Mouse (Mus musculus): ENCODE data around the gene Prnd. TPM values are rescaled to one million over a fixed set of nuclear protein-coding genes. Genes with fewer than 3 reads are reported as not detected.

Gene Prnd
- polyA plus RNA-seq, 1 experiment from 2014 or later = 3.6 TPM

GRCm38 (mm10) chr2:131912526-131913258 lies 38.0 kb upstream of the Prnd start:
- peaks cover 3% of the 10 kb centered on the region; the same call in 1 of the 2 replicates for H3K36me3 ChIP-seq
- no peak for DNase-seq (ENCODE audit: low spot score)
- H3K4me1 ChIP-seq = peaks cover 13% of the 10 kb centered on the region
- no peak overlapping the region for H3K27ac ChIP-seq (replicated peaks)
- H3K27me3 ChIP-seq (ENCODE audit: low read depth, poor library complexity, severe bottlenecking) = peaks cover 28% of the 10 kb centered on the region
- WGBS = 87% methylated on average over 8 of the region's 8 CpGs
- H3K9me3 ChIP-seq (replicated peaks) = no peaks in the 10 kb centered on the region
- H3K4me3 ChIP-seq = no peak overlapping the region

- DNase-seq (ENCODE audit: low spot score) = no peak
- no peak overlapping the region for H3K4me3 ChIP-seq
- no peaks in the 10 kb centered on the region for H3K9me3 ChIP-seq (replicated peaks)
- peaks cover 9% of the 10 kb centered on the region for H3K36me3 ChIP-seq
- no peak overlapping the region for H3K27ac ChIP-seq (replicated peaks)
- peaks cover 16% of the 10 kb centered on the region for H3K4me1 ChIP-seq
- 79% methylated on average over 7 of the region's 7 CpGs for WGBS
- no peaks in the 10 kb centered on the region for H3K27me3 ChIP-seq (ENCODE audit: low read depth, poor library complexity, severe bottlenecking)
Observed at GRCm38 (mm10) chr2:131932275-131932902, 18.3 kb upstream of the Prnd start.

DNA sequence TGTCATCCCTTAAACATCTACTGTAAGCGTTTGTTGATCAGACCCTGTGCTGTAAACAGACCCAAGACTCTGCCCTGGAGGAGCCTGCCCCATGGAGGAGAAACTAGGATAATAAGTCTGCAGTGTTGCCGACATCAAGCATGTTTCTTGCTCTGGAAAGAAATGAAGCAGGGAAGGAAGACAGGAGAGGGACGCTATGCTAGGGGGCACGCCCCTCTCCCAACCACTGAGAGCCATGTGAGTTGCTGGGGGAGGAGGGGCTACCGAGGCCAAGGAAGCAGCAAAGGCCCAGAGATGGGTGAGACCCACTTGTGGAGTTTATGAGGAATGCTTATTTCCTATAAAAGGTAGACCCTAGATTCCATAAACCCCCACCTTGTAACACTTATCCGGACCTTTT lies 17.6 kb upstream of the Prnd start:
- no peak overlapping the region for H3K27ac ChIP-seq (replicated peaks)
- no peak overlapping the region for H3K4me3 ChIP-seq
- peaks cover 16% of the 10 kb centered on the region for H3K4me1 ChIP-seq
- H3K9me3 ChIP-seq (replicated peaks) = no peaks in the 10 kb centered on the region
- H3K27me3 ChIP-seq (ENCODE audit: low read depth, poor library complexity, severe bottlenecking) = no peaks in the 10 kb centered on the region
- peaks cover 9% of the 10 kb centered on the region for H3K36me3 ChIP-seq
- 37% methylated on average over 6 of the region's 6 CpGs for WGBS
- no peak for DNase-seq (ENCODE audit: low spot score)

DNA sequence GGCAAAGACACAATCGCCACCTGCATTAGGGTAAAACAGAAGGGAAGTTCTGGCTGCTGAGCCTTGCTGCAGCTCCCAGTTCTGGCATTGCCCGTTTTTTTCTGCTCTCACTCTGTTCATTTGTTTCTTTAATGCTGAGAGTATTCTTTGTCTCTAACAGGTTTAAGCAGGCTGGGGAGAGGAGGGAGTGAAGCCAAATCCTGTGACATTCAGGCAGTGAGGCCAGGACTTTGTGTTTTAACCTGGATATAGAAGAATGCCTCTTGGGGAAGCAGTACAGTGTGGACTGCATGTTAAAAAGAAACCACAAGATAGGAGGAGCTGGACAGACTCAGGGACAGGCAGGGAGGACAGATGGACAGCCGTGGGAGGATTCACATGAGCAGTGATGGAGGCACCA lies 17.1 kb upstream of the Prnd start:
- H3K36me3 ChIP-seq = peaks cover 9% of the 10 kb centered on the region
- no peaks in the 10 kb centered on the region for H3K27me3 ChIP-seq (ENCODE audit: low read depth, poor library complexity, severe bottlenecking)
- no peaks in the 10 kb centered on the region for H3K9me3 ChIP-seq (replicated peaks)
- no peak overlapping the region for H3K4me3 ChIP-seq
- DNase-seq (ENCODE audit: low spot score) = no peak
- WGBS = 52% methylated on average over 3 of the region's 3 CpGs
- H3K4me1 ChIP-seq = peaks cover 16% of the 10 kb centered on the region
- no peak overlapping the region for H3K27ac ChIP-seq (replicated peaks)

DNA sequence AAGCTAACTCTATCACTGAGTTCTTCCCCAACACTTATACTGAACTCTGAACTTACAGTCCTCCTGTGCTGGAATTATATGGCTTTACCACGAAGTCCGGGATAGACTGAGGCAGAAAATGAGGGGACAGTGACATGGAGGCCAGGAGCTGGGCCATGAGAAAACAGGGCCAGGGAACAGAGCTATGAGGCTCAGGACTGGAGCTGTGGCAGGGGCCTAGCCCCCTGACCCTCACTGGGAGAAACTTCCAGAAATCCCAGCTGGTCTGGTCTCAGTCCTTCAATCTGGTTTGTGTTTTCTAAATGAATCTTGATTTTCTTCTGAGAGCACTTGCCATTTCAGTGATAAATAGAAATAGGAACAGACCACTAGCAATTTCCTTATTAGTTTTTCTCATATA lies 16.4 kb upstream of the Prnd start:
- H3K27ac ChIP-seq (replicated peaks) = no peak overlapping the region
- H3K36me3 ChIP-seq = peaks cover 9% of the 10 kb centered on the region
- H3K27me3 ChIP-seq (ENCODE audit: low read depth, poor library complexity, severe bottlenecking) = no peaks in the 10 kb centered on the region
- no peak overlapping the region for H3K4me3 ChIP-seq
- H3K4me1 ChIP-seq = peaks cover 16% of the 10 kb centered on the region
- 94% methylated on average over 2 of the region's 2 CpGs for WGBS
- DNase-seq (ENCODE audit: low spot score) = no peak
- H3K9me3 ChIP-seq (replicated peaks) = no peaks in the 10 kb centered on the region

DNA sequence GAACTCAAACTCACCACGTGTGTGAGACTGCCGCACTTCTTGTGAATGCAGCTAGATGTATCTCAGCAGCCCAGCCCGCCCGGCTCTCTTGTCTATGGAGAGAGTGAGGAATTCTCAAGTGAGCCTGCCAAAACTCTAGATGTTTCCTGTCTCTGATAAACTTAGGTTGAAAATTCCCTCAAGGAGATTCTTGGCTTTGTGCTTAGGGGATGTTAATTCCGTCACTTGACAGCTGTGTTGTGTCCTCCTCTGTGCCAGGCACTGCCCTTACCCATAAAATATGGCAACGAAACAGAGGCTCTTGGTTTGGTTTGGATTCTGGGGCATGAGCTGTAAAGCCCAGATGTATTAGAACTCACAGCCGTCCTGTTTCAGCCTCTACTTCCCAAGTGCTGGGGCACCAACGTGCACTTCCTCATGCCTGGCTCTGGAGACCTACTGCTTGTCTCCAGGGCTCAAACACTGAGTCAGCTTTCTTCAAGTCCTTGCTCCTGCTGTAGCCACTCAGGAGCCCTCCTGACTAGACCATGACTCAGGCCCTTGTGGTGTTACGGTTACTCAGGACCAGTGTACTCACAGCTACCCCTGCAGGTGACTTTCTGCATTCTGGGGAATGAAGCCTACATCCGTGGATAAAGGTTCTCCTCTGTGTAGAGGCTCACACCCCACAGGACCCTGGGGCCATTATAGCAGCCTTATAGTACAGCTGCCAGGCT lies 15.1 kb upstream of the Prnd start:
- peaks cover 9% of the 10 kb centered on the region for H3K36me3 ChIP-seq
- H3K4me3 ChIP-seq = no peak overlapping the region
- no peak for DNase-seq (ENCODE audit: low spot score)
- H3K27me3 ChIP-seq (ENCODE audit: low read depth, poor library complexity, severe bottlenecking) = no peaks in the 10 kb centered on the region
- H3K27ac ChIP-seq (replicated peaks) = no peak overlapping the region
- H3K9me3 ChIP-seq (replicated peaks) = no peaks in the 10 kb centered on the region
- WGBS = 89% methylated on average over 10 of the region's 10 CpGs
- peaks cover 16% of the 10 kb centered on the region for H3K4me1 ChIP-seq

DNA sequence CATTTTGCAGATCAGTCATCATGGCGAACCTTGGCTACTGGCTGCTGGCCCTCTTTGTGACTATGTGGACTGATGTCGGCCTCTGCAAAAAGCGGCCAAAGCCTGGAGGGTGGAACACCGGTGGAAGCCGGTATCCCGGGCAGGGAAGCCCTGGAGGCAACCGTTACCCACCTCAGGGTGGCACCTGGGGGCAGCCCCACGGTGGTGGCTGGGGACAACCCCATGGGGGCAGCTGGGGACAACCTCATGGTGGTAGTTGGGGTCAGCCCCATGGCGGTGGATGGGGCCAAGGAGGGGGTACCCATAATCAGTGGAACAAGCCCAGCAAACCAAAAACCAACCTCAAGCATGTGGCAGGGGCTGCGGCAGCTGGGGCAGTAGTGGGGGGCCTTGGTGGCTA lies 14.3 kb upstream of the Prnd start:
- Histone ChIP-seq H3K9me3 (replicated peaks) (no peaks in the 10 kb centered on the region), H3K27me3 (ENCODE audit: low read depth, poor library complexity, severe bottlenecking) (no peaks in the 10 kb centered on the region), H3K4me1 (peaks cover 16% of the 10 kb centered on the region), H3K4me3 (no peak overlapping the region), H3K36me3 (peaks cover 9% of the 10 kb centered on the region), H3K27ac (replicated peaks) (no peak overlapping the region)
- no peak for DNase-seq (ENCODE audit: low spot score)
- WGBS = 94% methylated on average over 10 of the region's 10 CpGs

- WGBS = 40% methylated on average over 8 of the region's 8 CpGs
- Histone ChIP-seq H3K4me3 (no peak overlapping the region), H3K36me3 (peaks cover 9% of the 10 kb centered on the region), H3K27me3 (ENCODE audit: low read depth, poor library complexity, severe bottlenecking) (no peaks in the 10 kb centered on the region), H3K27ac (replicated peaks) (no peak overlapping the region), H3K4me1 (no peaks in the 10 kb centered on the region), H3K9me3 (replicated peaks) (no peaks in the 10 kb centered on the region)
- peak; percentile 47 for DNase-seq (ENCODE audit: low spot score)
Observed at GRCm38 (mm10) chr2:131939404-131940111, 11.1 kb upstream of the Prnd start.

- DNase-seq (ENCODE audit: low spot score) = no peak
- H3K27ac ChIP-seq (replicated peaks) = no peak overlapping the region
- H3K9me3 ChIP-seq (replicated peaks) = no peaks in the 10 kb centered on the region
- no peak overlapping the region for H3K4me3 ChIP-seq
- H3K27me3 ChIP-seq (ENCODE audit: low read depth, poor library complexity, severe bottlenecking) = no peaks in the 10 kb centered on the region
- H3K4me1 ChIP-seq = no peaks in the 10 kb centered on the region
- peaks cover 9% of the 10 kb centered on the region for H3K36me3 ChIP-seq
- WGBS = 87% methylated on average over 3 of the region's 3 CpGs
Observed at GRCm38 (mm10) chr2:131940506-131940905, 10.2 kb upstream of the Prnd start.

GRCm38 (mm10) chr2:131941501-131941900 lies 9.2 kb upstream of the Prnd start:
- no peak for DNase-seq (ENCODE audit: low spot score)
- H3K4me1 ChIP-seq = no peaks in the 10 kb centered on the region
- no peak overlapping the region for H3K27ac ChIP-seq (replicated peaks)
- H3K4me3 ChIP-seq = no peak overlapping the region
- H3K36me3 ChIP-seq = peaks cover 6% of the 10 kb centered on the region
- no peaks in the 10 kb centered on the region for H3K9me3 ChIP-seq (replicated peaks)
- no peaks in the 10 kb centered on the region for H3K27me3 ChIP-seq (ENCODE audit: low read depth, poor library complexity, severe bottlenecking)
- 84% methylated on average over 6 of the region's 6 CpGs for WGBS

- no peak for DNase-seq (ENCODE audit: low spot score)
- WGBS = 33% methylated on average over 1 of the region's 1 CpGs
- H3K4me3 ChIP-seq = no peak overlapping the region
- H3K36me3 ChIP-seq = no peaks in the 10 kb centered on the region
- 0 out of 2 replicates have a peak, but pooled peaks cover 4% of the 10 kb centered on the region for H3K4me1 ChIP-seq
- H3K27me3 ChIP-seq (ENCODE audit: low read depth, poor library complexity, severe bottlenecking) = no peaks in the 10 kb centered on the region
- H3K27ac ChIP-seq (replicated peaks) = no peak overlapping the region
- H3K9me3 ChIP-seq (replicated peaks) = no peaks in the 10 kb centered on the region
Observed at GRCm38 (mm10) chr2:131944370-131944769, 6.3 kb upstream of the Prnd start.

- H3K36me3 ChIP-seq = no peaks in the 10 kb centered on the region
- DNase-seq (ENCODE audit: low spot score) = no peak
- WGBS = 92% methylated on average over 8 of the region's 8 CpGs
- no peak overlapping the region for H3K4me3 ChIP-seq
- H3K4me1 ChIP-seq = peaks cover 4% of the 10 kb centered on the region; the same call in 1 of the 2 replicates
- H3K27ac ChIP-seq (replicated peaks) = no peak overlapping the region
- no peaks in the 10 kb centered on the region for H3K9me3 ChIP-seq (replicated peaks)
- H3K27me3 ChIP-seq (ENCODE audit: low read depth, poor library complexity, severe bottlenecking) = peaks cover 2% of the 10 kb centered on the region; the same call in 1 of the 2 replicates
Observed at GRCm38 (mm10) chr2:131945225-131945624, 5.4 kb upstream of the Prnd start.

Data from midbrain, embryonic 10.5 days (tissue).